Mouse (Mus musculus): ENCODE measurements around the gene Gnaq. TPM values are rescaled to one million over a fixed set of nuclear protein-coding genes. Genes with fewer than 3 reads are reported as not detected.
A peak's percentile ranks its signal among the peaks of the same experiment; 100 is the strongest.
"Not testable (repeated sequence)": the region's sequence is repeated elsewhere in the genome, so short reads cannot be mapped to it uniquely, and the experiment has no call there.

The Gnaq gene
- polyA plus RNA-seq, 1 experiment from 2014 or later: 4.6 TPM

DNA sequence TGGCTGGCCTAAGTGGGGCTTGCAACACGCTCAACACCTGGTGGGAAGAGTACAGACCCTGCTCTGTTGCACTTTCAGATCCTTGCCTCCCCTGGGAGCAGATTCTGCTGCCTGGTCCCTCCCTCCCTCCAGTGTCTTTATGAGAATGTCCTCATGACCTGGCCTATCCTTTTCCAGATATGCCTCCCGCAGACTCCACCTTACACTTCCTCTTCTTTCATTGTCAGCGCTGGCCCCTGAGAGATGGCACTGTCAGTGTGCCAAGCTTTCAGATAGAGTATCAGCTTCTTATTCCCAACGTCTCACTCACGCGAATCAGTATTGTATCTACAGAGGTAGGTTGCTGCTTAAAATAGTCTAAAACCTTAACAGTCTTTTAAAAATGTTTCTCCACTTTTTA, 129.0 kb downstream of the Gnaq start:
- H3K4me2 ChIP-seq (ENCODE audit: low read depth, low read length): no peak overlapping the region
- no peaks in the 10 kb centered on the region for H3K9me3 ChIP-seq (replicated peaks; ENCODE audit: control insufficient read depth, low read length)
- ATAC-seq (ENCODE audit: low read depth): no peak
- no peaks in the 10 kb centered on the region for H3K36me3 ChIP-seq (ENCODE audit: control insufficient read depth, insufficient read depth)
- no peak overlapping the region for H3K27ac ChIP-seq (ENCODE audit: low read length)
- H3K4me3 ChIP-seq (ENCODE audit: low read depth, low read length): no peak overlapping the region
- peaks cover 3% of the 10 kb centered on the region for H3K4me1 ChIP-seq (ENCODE audit: control insufficient read depth, low read depth, low read length)
- H3K27me3 ChIP-seq (ENCODE audit: control insufficient read depth, insufficient read depth, low read depth, low read length): no peaks in the 10 kb centered on the region
- no peak overlapping the region for H3K9ac ChIP-seq (ENCODE audit: low read depth, low read length)
- WGBS (ENCODE audit: insufficient replicate concordance): 47% methylated on average over 6 of the region's 6 CpGs

- no peak overlapping the region for H3K4me2 ChIP-seq (ENCODE audit: low read depth, low read length)
- no peak overlapping the region for H3K9ac ChIP-seq (ENCODE audit: low read depth, low read length)
- H3K27ac ChIP-seq (ENCODE audit: low read length): no peak overlapping the region
- no peak for ATAC-seq (ENCODE audit: low read depth)
- H3K4me1 ChIP-seq (ENCODE audit: control insufficient read depth, low read depth, low read length): peaks cover 3% of the 10 kb centered on the region
- no peak overlapping the region for H3K4me3 ChIP-seq (ENCODE audit: low read depth, low read length)
- no peaks in the 10 kb centered on the region for H3K9me3 ChIP-seq (replicated peaks; ENCODE audit: control insufficient read depth, low read length)
- H3K27me3 ChIP-seq (ENCODE audit: control insufficient read depth, insufficient read depth, low read depth, low read length): no peaks in the 10 kb centered on the region
- no peaks in the 10 kb centered on the region for H3K36me3 ChIP-seq (ENCODE audit: control insufficient read depth, insufficient read depth)
- WGBS (ENCODE audit: insufficient replicate concordance): 78% methylated on average over 4 of the region's 4 CpGs
These were observed 129.7 kb downstream of the Gnaq start for GRCm38 (mm10) chr19:16262340-16262739.

- H3K27ac ChIP-seq (ENCODE audit: low read length); H3K4me2 ChIP-seq (ENCODE audit: low read depth, low read length); H3K9me3 ChIP-seq (replicated peaks; ENCODE audit: control insufficient read depth, low read length); ATAC-seq (ENCODE audit: low read depth); H3K27me3 ChIP-seq (ENCODE audit: control insufficient read depth, insufficient read depth, low read depth, low read length); H3K4me3 ChIP-seq (ENCODE audit: low read depth, low read length); H3K4me1 ChIP-seq (ENCODE audit: control insufficient read depth, low read depth, low read length); H3K9ac ChIP-seq (ENCODE audit: low read depth, low read length); H3K36me3 ChIP-seq (ENCODE audit: control insufficient read depth, insufficient read depth): not testable (repeated sequence)
- WGBS (ENCODE audit: insufficient replicate concordance): 88% methylated on average over 8 of the region's 16 CpGs
These were observed 134.7 kb downstream of the Gnaq start for GRCm38 (mm10) chr19:16267362-16267761.

DNA sequence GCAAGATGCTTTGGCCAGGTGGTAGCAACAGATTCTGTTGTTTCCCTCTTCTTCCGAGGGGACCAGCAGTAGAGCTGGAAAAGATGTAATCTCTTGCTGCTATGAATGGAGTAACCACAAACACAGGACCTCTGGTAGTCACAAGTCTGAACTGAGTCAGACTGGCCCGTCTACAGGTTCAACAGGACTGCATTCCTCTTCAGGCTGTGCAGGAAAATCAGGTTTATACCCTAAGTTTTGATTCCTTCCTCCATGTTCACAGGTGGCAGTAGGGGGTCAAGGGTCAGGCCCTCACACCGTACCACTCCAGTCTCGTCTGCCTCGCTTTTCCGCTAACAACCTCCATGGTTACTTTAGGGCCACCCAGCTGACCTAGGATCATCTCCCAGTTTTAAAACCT, 137.6 kb downstream of the Gnaq start:
- 64% methylated on average over 6 of the region's 6 CpGs for WGBS (ENCODE audit: insufficient replicate concordance)

DNA sequence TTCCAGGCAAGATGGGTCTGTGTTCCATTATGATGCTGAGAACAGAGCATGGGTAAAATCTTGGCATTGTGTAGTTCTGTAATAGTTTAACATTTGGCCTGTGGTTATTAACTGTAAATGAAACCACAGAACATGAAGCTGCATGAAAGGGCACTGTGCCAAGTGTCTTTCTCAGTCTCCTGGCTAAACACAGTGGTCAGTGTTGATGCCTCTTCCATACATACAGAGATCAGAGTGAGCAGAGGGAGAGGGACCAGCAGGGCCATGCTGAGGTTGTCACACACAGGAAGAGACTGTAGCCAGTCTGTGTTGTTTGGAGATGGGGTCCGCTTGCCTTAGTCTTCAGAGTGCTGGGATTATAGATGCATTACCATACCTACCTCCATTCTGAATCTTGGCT, 138.4 kb downstream of the Gnaq start:
- Histone ChIP-seq H3K4me1 (ENCODE audit: control insufficient read depth, low read depth, low read length) (no peaks in the 10 kb centered on the region), H3K9ac (ENCODE audit: low read depth, low read length) (no peak overlapping the region), H3K4me3 (ENCODE audit: low read depth, low read length) (no peak overlapping the region), H3K27ac (ENCODE audit: low read length) (no peak overlapping the region), H3K36me3 (ENCODE audit: control insufficient read depth, insufficient read depth) (no peaks in the 10 kb centered on the region), H3K27me3 (ENCODE audit: control insufficient read depth, insufficient read depth, low read depth, low read length) (no peaks in the 10 kb centered on the region), H3K9me3 (replicated peaks; ENCODE audit: control insufficient read depth, low read length) (no peaks in the 10 kb centered on the region), H3K4me2 (ENCODE audit: low read depth, low read length) (no peak overlapping the region)
- no peak for ATAC-seq (ENCODE audit: low read depth)
- WGBS (ENCODE audit: insufficient replicate concordance): 68% methylated on average over 1 of the region's 1 CpGs

More for the DNA sequence above, 137.6 kb downstream of the Gnaq start:
- Histone ChIP-seq H3K4me2 (ENCODE audit: low read depth, low read length) (no peak overlapping the region), H3K36me3 (ENCODE audit: control insufficient read depth, insufficient read depth) (no peaks in the 10 kb centered on the region), H3K9ac (ENCODE audit: low read depth, low read length) (no peak overlapping the region), H3K27ac (ENCODE audit: low read length) (no peak overlapping the region), H3K27me3 (ENCODE audit: control insufficient read depth, insufficient read depth, low read depth, low read length) (no peaks in the 10 kb centered on the region), H3K4me1 (ENCODE audit: control insufficient read depth, low read depth, low read length) (no peaks in the 10 kb centered on the region), H3K4me3 (ENCODE audit: low read depth, low read length) (no peak overlapping the region), H3K9me3 (replicated peaks; ENCODE audit: control insufficient read depth, low read length) (no peaks in the 10 kb centered on the region)
- ATAC-seq (ENCODE audit: low read depth): no peak

- H3K9ac ChIP-seq (ENCODE audit: low read depth, low read length): no peak overlapping the region
- no peaks in the 10 kb centered on the region for H3K4me1 ChIP-seq (ENCODE audit: control insufficient read depth, low read depth, low read length)
- no peak overlapping the region for H3K27ac ChIP-seq (ENCODE audit: low read length)
- no peak for ATAC-seq (ENCODE audit: low read depth)
- H3K36me3 ChIP-seq (ENCODE audit: control insufficient read depth, insufficient read depth): no peaks in the 10 kb centered on the region
- 49% methylated on average over 4 of the region's 4 CpGs for WGBS (ENCODE audit: insufficient replicate concordance)
- no peak overlapping the region for H3K4me2 ChIP-seq (ENCODE audit: low read depth, low read length)
- no peak overlapping the region for H3K4me3 ChIP-seq (ENCODE audit: low read depth, low read length)
- H3K27me3 ChIP-seq (ENCODE audit: control insufficient read depth, insufficient read depth, low read depth, low read length): no peaks in the 10 kb centered on the region
- H3K9me3 ChIP-seq (replicated peaks; ENCODE audit: control insufficient read depth, low read length): no peaks in the 10 kb centered on the region
These were observed 140.4 kb downstream of the Gnaq start for GRCm38 (mm10) chr19:16273021-16273420.

GRCm38 (mm10) chr19:16280231-16280630, 147.6 kb downstream of the Gnaq start:
- Histone ChIP-seq H3K36me3 (ENCODE audit: control insufficient read depth, insufficient read depth) (no peaks in the 10 kb centered on the region), H3K9ac (ENCODE audit: low read depth, low read length) (no peak overlapping the region), H3K4me3 (ENCODE audit: low read depth, low read length) (no peak overlapping the region), H3K27me3 (ENCODE audit: control insufficient read depth, insufficient read depth, low read depth, low read length) (no peaks in the 10 kb centered on the region), H3K4me2 (ENCODE audit: low read depth, low read length) (no peak overlapping the region), H3K4me1 (ENCODE audit: control insufficient read depth, low read depth, low read length) (peaks cover 3% of the 10 kb centered on the region), H3K27ac (ENCODE audit: low read length) (no peak overlapping the region), H3K9me3 (replicated peaks; ENCODE audit: control insufficient read depth, low read length) (no peaks in the 10 kb centered on the region)
- no peak for ATAC-seq (ENCODE audit: low read depth)
- WGBS (ENCODE audit: insufficient replicate concordance): 62% methylated on average over 4 of the region's 4 CpGs

GRCm38 (mm10) chr19:16285051-16286028, 152.7 kb downstream of the Gnaq start:
- Histone ChIP-seq H3K4me2 (ENCODE audit: low read depth, low read length) (no peak overlapping the region), H3K27me3 (ENCODE audit: control insufficient read depth, insufficient read depth, low read depth, low read length) (no peaks in the 10 kb centered on the region), H3K27ac (ENCODE audit: low read length) (0 out of 2 replicates have a peak overlapping the region, but pooled peaks have one; percentile 23), H3K4me3 (ENCODE audit: low read depth, low read length) (no peak overlapping the region), H3K36me3 (ENCODE audit: control insufficient read depth, insufficient read depth) (no peaks in the 10 kb centered on the region), H3K4me1 (ENCODE audit: control insufficient read depth, low read depth, low read length) (peaks cover 8% of the 10 kb centered on the region), H3K9ac (ENCODE audit: low read depth, low read length) (no peak overlapping the region), H3K9me3 (replicated peaks; ENCODE audit: control insufficient read depth, low read length) (no peaks in the 10 kb centered on the region)
- ATAC-seq (ENCODE audit: low read depth): no peak
- WGBS (ENCODE audit: insufficient replicate concordance): 62% methylated on average over 11 of the region's 11 CpGs

GRCm38 (mm10) chr19:16286451-16287175, 154.0 kb downstream of the Gnaq start:
- Histone ChIP-seq H3K27me3 (ENCODE audit: control insufficient read depth, insufficient read depth, low read depth, low read length) (no peaks in the 10 kb centered on the region), H3K4me2 (ENCODE audit: low read depth, low read length) (no peak overlapping the region), H3K4me1 (ENCODE audit: control insufficient read depth, low read depth, low read length) (peaks cover 8% of the 10 kb centered on the region), H3K27ac (ENCODE audit: low read length) (no peak overlapping the region), H3K9ac (ENCODE audit: low read depth, low read length) (no peak overlapping the region), H3K9me3 (replicated peaks; ENCODE audit: control insufficient read depth, low read length) (no peaks in the 10 kb centered on the region), H3K36me3 (ENCODE audit: control insufficient read depth, insufficient read depth) (no peaks in the 10 kb centered on the region), H3K4me3 (ENCODE audit: low read depth, low read length) (no peak overlapping the region)
- peak; percentile 67 for ATAC-seq (ENCODE audit: low read depth)
- 20% methylated on average over 10 of the region's 10 CpGs for WGBS (ENCODE audit: insufficient replicate concordance)
